Mouse (Mus musculus): ENCODE measurements around the gene Meioc.
A peak's percentile ranks its signal among the peaks of the same experiment; 100 is the strongest.
"Not testable (repeated sequence)": the region's sequence is repeated elsewhere in the genome, so short reads cannot be mapped to it uniquely, and the experiment has no call there.

The Meioc gene

DNA sequence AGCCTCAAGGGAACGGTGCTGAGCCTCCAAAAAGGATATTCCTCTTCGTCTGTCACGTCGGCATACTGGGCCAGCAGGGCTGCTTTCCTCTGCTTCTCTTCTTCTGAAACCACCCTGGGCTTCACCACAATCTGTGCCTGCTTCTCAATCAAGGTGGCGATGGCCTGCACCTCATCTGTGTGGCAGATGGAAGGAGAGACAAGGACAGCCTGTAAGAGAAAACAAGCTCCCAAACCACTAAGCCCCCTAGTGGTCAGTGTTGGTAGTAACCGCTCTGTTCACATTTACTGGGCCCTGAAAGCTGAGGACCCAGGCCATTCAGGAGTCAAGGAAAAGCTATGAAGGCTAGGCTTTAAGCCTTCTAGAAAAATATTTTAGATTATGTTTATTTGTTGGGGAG lies 26.6 kb downstream of the Meioc start:
- DNase-seq, result peak; percentile 59

DNA sequence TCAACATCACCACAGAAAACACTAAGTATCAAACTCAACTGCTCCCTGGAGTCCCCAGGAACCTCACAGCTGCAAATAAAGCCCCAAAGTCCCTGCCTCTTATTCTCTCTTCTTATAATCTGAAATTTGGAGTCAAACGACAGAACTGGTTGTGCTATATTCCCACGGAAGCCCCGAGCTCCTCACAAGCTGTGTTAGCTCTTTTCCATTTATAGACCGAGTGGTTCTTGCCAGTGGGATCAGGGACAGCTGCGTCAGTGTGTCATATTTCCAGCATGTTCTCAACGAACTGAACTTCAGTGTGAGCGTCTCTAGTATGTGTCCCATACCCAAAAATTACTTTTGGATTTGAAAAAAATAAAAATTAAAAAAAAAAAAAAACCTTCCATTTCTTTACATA lies 31.8 kb downstream of the Meioc start:
- DNase-seq, result peak; percentile 12

DNA sequence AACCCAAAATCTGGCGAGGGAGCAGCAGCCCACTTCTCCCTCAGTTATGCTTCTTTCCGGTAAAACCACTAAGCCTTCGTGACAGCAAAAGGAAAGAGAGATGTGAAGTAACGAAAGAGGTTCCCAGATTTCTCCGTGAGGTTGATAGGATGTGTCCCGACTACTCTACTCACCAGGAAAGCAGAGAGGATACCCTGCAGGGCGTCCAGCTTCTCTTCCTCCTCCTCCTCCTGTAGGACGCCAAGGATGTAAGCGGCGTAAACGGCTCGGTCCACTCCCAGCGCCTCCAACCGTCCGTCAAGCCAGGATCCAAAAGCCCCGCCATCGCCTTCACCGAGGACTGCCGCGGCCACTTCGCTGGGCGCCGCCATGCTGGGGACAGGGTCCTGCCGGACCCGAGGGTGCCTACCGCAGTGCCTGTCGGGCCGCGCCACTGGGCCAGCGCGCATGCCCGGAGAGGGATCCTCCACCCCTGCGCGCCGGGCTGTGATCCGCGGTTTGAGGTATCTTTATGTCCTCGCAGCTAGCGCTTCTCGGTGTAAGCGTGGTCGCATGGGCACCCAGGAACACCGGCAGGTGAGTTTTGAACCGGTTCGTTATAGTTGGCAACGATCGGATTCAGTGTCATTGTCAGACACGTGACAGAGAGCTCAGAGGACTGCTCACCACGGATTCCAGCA lies 34.0 kb downstream of the Meioc start, which contains the start of gene Ccdc43:
Gene Ccdc43, minus strand, starts transcription at position 445 of the 680 bp plus-strand sequence.
- peak; percentile 88 for DNase-seq

DNA sequence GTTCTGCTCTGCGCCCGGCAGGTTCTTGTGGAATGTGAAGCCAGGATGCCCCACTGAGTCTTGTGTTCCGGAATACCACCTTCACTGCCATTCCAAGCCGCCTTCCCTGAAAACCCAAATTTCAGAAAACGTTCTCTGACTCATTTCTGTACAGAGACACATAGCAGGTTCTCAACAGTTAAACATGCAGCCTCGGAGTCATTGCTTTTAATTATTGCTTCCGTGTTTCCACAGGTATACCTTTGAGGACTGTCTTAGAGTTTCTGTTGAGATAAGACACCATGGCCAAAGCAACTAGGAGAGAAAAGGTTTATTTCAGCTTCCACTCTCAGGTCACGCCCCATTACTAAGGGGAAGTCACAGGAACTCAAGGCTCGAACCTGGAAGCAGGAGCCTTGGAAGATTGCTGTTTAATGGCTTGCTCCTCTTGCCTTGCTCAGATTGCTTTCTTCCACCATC lies 34.5 kb downstream of the Meioc start:
- no peak for DNase-seq

DNA sequence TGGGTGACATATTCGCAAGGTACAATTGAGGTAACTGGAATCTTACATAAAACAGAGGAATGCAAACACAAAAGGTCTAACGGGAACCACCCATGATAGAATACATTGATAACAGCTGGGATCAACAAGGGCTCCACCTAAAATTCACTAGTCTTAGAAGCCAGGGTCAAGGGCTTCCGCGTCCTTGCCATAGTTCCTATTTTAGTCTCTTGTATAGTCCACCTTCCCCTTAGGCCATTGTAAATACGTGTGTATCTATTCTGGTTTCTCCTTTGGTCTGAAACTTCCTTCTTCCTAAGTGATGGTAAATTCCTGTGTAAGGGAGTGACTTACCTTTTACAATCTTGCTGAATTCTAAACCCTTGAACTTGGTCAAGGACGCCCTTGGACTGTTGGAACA lies 38.7 kb downstream of the Meioc start:
- not testable (repeated sequence) for DNase-seq

DNA sequence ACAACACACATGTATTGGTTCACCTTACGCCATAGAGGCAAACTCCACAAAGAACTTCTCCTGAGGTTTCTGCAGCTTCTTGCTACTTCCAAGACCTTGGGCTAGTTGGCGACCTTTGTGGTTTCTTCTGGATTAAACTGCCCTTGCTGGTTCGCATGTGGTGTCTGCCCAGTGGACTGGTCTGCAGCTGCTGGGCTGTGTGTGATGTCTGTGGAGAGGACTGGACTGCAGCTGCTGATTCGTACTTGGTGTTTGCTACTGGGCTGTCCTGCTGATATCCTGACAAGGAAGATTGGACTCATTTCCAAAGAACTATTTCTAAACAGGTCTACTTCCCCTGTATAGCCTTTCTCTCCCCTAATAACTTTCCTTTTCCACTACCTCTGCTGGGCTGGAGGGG lies 48.9 kb downstream of the Meioc start:
- no peak for DNase-seq

DNA sequence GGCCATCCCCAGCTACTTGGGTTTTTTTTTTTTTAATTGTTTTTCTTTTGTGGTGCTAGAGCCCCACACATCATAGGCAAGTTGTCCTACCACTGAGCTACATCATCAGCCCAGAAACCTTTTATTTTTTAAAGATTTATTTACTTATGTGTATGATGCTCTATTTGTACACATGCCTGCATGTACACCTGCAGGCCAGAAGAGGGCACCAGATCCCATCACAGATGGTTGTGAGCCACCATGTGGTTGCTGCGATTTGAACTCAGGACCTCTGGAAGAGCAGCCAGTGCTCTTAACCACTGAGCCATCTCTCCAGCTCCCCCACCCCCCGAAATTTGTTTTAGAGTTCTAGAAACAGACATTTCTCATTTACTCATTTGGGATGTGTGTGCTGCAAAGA lies 51.1 kb downstream of the Meioc start:
- not testable (repeated sequence) for DNase-seq

DNA sequence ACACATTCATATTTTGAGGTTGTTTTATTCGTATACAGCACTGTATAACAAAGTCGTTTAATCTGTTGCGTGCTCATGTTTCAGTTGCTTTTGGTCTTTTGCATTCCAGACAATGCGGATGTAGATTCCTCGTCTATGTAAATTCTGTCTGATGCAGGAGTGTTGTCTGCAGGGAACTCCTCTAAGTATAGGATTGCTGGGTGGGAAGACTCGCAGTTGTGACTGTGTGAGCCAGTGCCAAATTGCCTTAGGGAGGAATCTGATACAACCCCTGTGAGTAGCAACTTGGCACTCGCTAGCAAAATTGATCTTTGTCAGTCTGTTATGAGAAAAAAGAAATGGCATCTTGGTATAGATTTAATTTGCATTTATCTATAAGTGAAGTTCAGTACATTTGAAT lies 52.6 kb downstream of the Meioc start:
- peak; percentile 8 for DNase-seq

DNA sequence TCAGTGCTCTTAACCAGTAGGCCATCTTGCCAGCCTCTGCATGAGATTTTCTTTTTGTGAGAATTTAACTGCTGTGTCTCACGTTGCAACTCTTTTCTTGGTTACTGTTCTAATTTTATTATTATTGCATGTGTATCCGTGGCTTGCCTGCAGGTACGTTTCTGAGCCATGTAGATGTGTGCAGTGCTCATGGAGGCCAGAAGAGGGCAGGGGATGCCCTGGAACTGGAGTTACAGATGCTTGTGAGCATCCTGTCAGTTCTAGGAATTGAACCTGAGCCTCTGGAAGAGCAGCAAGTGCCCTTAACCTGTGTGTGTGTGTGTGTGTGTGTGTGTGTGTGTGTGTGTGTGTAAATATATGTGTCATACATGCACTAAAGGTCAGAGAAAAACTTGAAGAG lies 62.1 kb downstream of the Meioc start:
- DNase-seq, result no peak

DNA sequence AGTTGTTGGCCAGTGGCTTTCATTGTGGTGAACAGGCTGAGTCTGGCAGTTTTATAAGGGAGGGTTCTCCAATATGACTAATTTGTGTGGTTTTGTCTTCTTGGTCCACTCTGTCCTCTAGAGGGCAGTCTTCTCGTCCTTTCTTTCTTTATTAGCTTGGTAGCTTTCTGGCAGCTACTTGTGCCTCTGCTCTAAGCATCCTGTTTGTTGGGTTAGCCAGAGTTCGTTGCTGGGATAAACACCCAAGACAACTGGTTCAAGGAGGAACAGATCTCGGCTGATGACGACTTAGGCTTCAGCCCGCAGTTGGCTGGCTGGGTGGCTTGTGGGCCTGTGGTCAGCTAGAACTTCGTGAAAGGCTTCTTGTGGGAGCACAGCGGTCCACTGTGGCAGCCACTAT lies 65.1 kb downstream of the Meioc start:
- no peak for DNase-seq

DNA sequence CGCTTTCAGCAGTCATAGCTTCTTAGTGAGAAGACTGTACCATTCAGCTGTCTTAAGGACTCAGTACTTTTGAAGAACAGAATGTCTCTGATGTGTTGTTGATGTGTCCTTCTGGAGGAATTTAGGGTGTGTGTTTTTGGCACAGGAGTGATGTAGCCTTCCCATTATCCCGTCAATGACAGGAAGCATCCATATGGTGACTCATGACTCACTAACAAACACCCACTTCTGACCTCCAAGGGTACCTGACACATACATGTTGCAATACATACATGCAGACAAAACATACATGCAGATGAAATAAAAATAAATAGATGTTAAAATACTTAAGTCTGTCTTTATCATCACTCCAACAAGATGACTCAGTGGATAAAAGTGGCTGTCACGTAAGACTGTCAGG lies 66.3 kb downstream of the Meioc start:
- no peak for DNase-seq

DNA sequence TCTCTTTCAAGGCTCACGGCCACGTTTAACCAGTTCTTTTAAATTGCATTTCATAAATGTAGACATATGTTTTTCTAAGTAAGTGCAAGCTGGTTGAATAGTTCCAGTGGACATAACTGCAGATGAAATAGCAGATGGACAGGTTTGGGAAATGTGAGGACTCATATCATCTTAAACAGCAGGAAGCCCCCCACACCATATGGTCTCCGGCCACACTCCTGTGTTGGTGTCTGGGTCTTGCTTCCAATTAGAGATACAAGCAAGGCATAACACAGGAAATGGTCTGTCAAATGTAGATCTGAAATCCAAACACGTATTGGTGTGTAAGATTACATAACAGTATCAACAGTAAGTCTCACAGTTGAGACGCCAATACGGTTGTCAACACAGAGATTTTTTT lies 67.8 kb downstream of the Meioc start:
- DNase-seq, result no peak

Measured in right cerebral cortex, adult 18-20 months (tissue).